Mouse (Mus musculus) cortical plate, adult 2 months (tissue): ENCODE data around the gene Ank3. TPM values are rescaled to one million over a fixed set of nuclear protein-coding genes. Genes with fewer than 3 reads are reported as not detected.
A peak's percentile ranks its signal among the peaks of the same experiment; 100 is the strongest.

Source experiments
- H3K27ac ChIP-seq: fragments of 200-500 bp; 2 replicates; pipeline ENCODE4 v1.5.1; 2012; ENCODE audit warnings: low read length, control low read depth, inconsistent platforms; ENCODE audit not compliant: insufficient read depth
- H3K4me1 ChIP-seq: fragments of 200-500 bp; 2 replicates; pipeline ENCODE4 v1.6.1; 2011; ENCODE audit warnings: low read length; ENCODE audit not compliant: control insufficient read depth, insufficient read depth
- H3K4me3 ChIP-seq: fragments of 200-500 bp; 2 replicates; pipeline ENCODE4 v1.5.1; 2011; ENCODE audit warnings: mild to moderate bottlenecking, low read length, control low read depth; ENCODE audit not compliant: insufficient read depth
- CTCF ChIP-seq: fragments of 200-500 bp; IDR thresholded peaks from 2 replicates; pipeline ENCODE4 v1.5.1; 2011; ENCODE audit warnings: mild to moderate bottlenecking, control low read depth, low read length; ENCODE audit not compliant: insufficient read depth; ENCODE audit errors: extremely low read depth
- POLR2A ChIP-seq: fragments of 200-500 bp; IDR thresholded peaks from 2 replicates; pipeline ENCODE4 v1.6.1; 2011; ENCODE audit warnings: mild to moderate bottlenecking, low read length, control low read depth; ENCODE audit not compliant: insufficient read depth; ENCODE audit errors: extremely low read depth
- polyA plus RNA-seq: library from polyadenylated mRNA; depleted of rRNA; stranded (reverse); fragments of >200 nt; gene quantifications from 2 replicates; pipeline ENCODE4 v1.2.3, GENCODE M21; 2012

The Ank3 gene
- polyA plus RNA-seq, 1 experiment: 188 TPM

- H3K4me1 ChIP-seq: peaks cover 5% of the 10 kb centered on the region
- H3K4me3 ChIP-seq: no peak overlapping the region
- TF ChIP-seq CTCF (no peak), POLR2A (no peak)
- H3K27ac ChIP-seq: no peak overlapping the region
These were observed 143.9 kb downstream of the Ank3 start for GRCm38 (mm10) chr10:69542439-69542838.

DNA sequence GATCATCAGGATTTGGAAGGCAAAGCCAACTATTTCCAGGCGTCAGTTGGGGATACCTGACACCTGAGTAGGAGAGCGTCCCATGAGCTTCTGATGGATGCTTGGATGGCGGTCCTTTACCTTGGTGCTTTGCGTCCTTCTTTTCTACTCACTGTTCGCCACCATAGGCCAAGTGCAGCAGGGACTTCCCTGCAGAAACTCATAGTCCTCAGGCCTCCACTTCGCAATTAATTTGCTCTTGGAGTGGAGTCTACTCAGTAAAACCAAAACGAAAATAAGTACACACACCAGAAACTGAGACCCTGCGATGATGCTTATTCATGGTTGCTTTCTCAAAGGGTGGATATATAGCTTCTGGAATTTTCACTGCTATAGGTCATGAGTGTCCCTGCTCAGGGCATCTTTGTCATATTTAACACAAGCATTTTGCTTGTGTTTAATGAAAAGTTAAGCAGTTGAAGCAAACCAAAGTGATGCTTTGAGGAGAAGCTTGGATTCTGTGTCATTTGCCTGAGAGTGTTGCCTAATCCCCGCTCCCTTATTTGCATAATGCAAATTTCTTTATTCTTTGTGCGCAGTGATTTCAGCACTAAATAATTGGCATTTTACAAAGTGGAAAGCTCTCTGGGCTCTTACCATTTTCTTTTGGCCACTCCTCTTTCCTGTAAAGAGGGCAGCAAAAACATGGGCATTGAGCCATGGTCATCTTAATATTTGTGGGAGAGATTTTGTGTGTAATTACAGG is 145.5 kb downstream of the Ank3 start:
- no peak overlapping the region for H3K4me3 ChIP-seq
- H3K4me1 ChIP-seq: peaks cover 3% of the 10 kb centered on the region
- TF ChIP-seq CTCF (no peak), POLR2A (no peak)
- no peak overlapping the region for H3K27ac ChIP-seq

GRCm38 (mm10) chr10:69544653-69545052 is 146.1 kb downstream of the Ank3 start:
- H3K4me1 ChIP-seq: peaks cover 3% of the 10 kb centered on the region
- no peak overlapping the region for H3K27ac ChIP-seq
- H3K4me3 ChIP-seq: no peak overlapping the region
- TF ChIP-seq CTCF: no peak
- no peak for TF ChIP-seq POLR2A

DNA sequence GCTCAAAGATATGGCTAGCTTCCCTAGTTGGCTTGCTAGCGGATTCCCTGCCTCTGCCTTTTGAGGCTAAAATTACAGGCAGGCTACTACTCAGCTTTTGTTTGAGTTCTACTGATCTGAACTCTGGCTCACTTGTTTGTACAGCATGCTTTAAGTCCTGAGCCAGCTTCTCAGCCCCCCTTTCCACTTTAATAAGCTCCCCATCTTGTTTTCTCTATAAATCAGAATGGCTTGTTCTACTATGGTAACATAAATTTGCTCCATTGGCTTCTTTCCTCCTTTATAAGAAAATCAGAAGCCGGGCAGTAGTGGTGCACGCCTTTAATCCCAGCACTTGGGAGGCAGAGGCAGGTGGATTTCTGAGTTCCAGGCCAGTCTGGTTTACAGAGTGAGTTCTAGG is 147.4 kb downstream of the Ank3 start:
- TF ChIP-seq POLR2A: no peak
- no peak for TF ChIP-seq CTCF
- Histone ChIP-seq H3K27ac (no peak overlapping the region), H3K4me1 (peaks cover 3% of the 10 kb centered on the region), H3K4me3 (no peak overlapping the region)

DNA sequence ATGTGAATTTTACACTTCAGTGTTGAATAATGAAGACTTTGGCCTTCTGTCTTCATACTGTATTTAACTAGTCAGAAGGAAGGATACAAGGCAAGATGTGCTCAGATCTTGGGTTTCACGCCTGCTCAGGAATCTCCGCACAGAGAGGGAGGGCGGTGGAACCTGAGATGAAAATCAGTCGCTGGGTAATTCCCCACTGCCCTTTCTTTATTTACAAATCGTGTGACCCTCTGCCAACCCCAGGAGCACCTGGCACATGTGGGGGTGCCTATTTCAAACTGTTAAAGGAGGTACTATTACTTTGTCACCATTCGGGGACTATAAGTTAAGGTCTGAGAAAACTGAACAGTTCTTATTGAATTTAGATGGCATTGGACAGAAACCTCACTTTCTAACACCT is 148.1 kb downstream of the Ank3 start:
- peaks cover 3% of the 10 kb centered on the region for H3K4me1 ChIP-seq
- H3K27ac ChIP-seq: no peak overlapping the region
- no peak overlapping the region for H3K4me3 ChIP-seq
- TF ChIP-seq CTCF: no peak
- TF ChIP-seq POLR2A: no peak

DNA sequence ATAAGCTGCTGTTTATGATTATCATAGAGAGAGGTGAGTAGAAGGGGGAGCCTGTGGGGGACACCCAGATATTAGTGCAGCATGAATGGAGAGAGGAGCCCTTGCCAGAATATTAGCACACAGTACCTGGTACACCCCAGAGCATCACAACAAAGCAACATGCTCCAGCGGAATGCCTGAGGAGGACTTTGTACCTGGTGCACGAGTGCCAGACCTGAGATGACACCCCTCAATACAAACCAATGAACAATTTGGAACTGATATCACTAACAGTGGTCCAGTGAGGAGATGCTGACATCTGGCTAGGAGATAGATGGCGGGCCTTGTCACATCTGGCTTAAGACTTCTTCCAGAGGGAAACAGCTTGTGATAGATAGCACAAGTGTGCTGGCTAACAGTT is 150.2 kb downstream of the Ank3 start:
- no peak overlapping the region for H3K27ac ChIP-seq
- peaks cover 5% of the 10 kb centered on the region for H3K4me1 ChIP-seq
- H3K4me3 ChIP-seq: no peak overlapping the region
- no peak for TF ChIP-seq POLR2A
- TF ChIP-seq CTCF: no peak

DNA sequence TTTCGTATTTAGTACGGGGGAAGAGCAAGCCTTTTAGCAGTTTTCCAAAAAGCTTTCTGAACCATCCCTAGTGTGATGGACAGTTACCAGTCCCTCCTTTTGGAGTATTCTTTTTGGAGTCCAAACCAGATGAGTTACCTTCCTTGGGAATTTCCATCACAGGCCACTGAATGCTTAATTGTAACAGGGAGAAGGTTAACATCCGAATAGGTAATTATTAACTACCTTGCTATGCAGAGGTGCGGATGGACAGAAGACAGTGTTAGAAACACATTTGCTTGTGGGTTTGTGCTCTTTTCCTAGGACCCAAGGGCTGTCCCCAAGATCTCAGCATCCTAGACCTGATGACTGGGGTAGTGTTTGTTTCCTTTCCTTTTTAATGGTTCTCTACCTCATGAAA is 150.6 kb downstream of the Ank3 start:
- TF ChIP-seq POLR2A (no peak), CTCF (no peak)
- H3K4me3 ChIP-seq: no peak overlapping the region

GRCm38 (mm10) chr10:69550824-69551223 is 152.3 kb downstream of the Ank3 start:
- no peak overlapping the region for H3K4me3 ChIP-seq
- TF ChIP-seq POLR2A (no peak), CTCF (no peak)
- H3K4me1 ChIP-seq: peaks cover 10% of the 10 kb centered on the region
- H3K27ac ChIP-seq: no peak overlapping the region

More for the DNA sequence above, 150.6 kb downstream of the Ank3 start:
- Histone ChIP-seq H3K27ac (no peak overlapping the region), H3K4me1 (peaks cover 8% of the 10 kb centered on the region)

- peaks cover 9% of the 10 kb centered on the region for H3K4me1 ChIP-seq
- no peak for TF ChIP-seq POLR2A
- TF ChIP-seq CTCF: no peak
- no peak overlapping the region for H3K4me3 ChIP-seq
- H3K27ac ChIP-seq: no peak overlapping the region
These were observed 154.5 kb downstream of the Ank3 start for GRCm38 (mm10) chr10:69553091-69553490.

DNA sequence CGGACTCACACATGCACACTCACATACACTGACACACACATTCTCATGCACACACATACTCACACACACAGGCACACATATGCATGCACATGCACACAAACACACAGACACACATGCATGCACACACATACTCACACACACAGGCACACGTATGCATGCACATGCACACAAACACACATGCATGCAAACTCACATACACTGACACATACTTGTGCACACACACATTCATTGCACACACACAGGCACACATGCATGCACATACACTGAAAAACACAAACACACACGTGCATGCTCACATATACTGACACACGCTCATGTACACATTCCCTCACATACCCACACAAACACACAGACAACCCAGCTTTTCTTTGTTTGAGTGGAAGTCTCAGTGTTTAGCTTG is 157.0 kb downstream of the Ank3 start:
- TF ChIP-seq POLR2A (no peak), CTCF (no peak)
- Histone ChIP-seq H3K27ac (no peak overlapping the region), H3K4me3 (peak overlapping the region; percentile 22), H3K4me1 (peaks cover 10% of the 10 kb centered on the region)
